15 mouse cellular contexts compared by ENCODE assay signal in genomic region chr16:56212740-56213139, GRCm38 (mm10).
"Had no signal": no experiment of that assay in that cellular context is flagged by ENCODE, and none has a peak within 500 bp of the region (broad histone marks: within the 10 kb centered on the region; RNA-seq: fewer than 3 reads in every experiment).

No protein-coding gene starts in this region.

- H3K36me3 ChIP-seq: limb, embryonic 12.5 days; limb, embryonic 15.5 days; lung, embryonic 15.5 days; midbrain, embryonic 10.5 days; midbrain, embryonic 13.5 days had no signal

- ATAC-seq: inflammation-experienced regulatory T-cells, adult 6 months; intestine, embryonic 16.5 days; midbrain, embryonic 13.5 days had no signal

- H3K9me3 ChIP-seq: limb, embryonic 12.5 days; limb, embryonic 15.5 days; lung, embryonic 15.5 days; megakaryocyte, embryonic 14.5 days; midbrain, embryonic 10.5 days; midbrain, embryonic 13.5 days had no signal

- H3K4me1 ChIP-seq: limb, embryonic 12.5 days; limb, embryonic 15.5 days; lung, embryonic 15.5 days; megakaryocyte, embryonic 14.5 days; midbrain, embryonic 10.5 days; midbrain, embryonic 13.5 days had no signal

- H3K9ac ChIP-seq: limb, embryonic 12.5 days; limb, embryonic 15.5 days; liver, embryonic 14.5 days; lung, embryonic 15.5 days; midbrain, embryonic 13.5 days had no signal

- H3K27ac ChIP-seq: limb, embryonic 12.5 days; limb, embryonic 15.5 days; liver, embryonic 14.5 days; lung, embryonic 15.5 days; midbrain, embryonic 10.5 days; midbrain, embryonic 13.5 days had no signal

- H3K4me2 ChIP-seq: limb, embryonic 12.5 days; limb, embryonic 15.5 days; lung, embryonic 15.5 days; midbrain, embryonic 13.5 days had no signal

- H3K4me3 ChIP-seq: limb, embryonic 12.5 days; limb, embryonic 15.5 days; lung, embryonic 15.5 days; megakaryocyte, embryonic 14.5 days; midbrain, embryonic 10.5 days; midbrain, embryonic 13.5 days had no signal

- DNase-seq: left cerebral cortex, postnatal 4 days; lung, adult 18-20 months; lung, postnatal 10 days; lung, postnatal 36 days; thymus, adult 18-20 months; thymus, postnatal 36 days had no signal

- H3K27me3 ChIP-seq: limb, embryonic 12.5 days; limb, embryonic 15.5 days; lung, embryonic 15.5 days; megakaryocyte, embryonic 14.5 days; midbrain, embryonic 13.5 days had no signal
